Mouse (Mus musculus): Measurements from ENCODE around the gene Tnfaip8l2. TPM values are rescaled to one million over a fixed set of nuclear protein-coding genes. Genes with fewer than 3 reads are reported as not detected.
A peak's percentile ranks its signal among the peaks of the same experiment; 100 is the strongest.

The Tnfaip8l2 gene
- polyA plus RNA-seq, 1 experiment from 2014 or later: 0.63 TPM

DNA sequence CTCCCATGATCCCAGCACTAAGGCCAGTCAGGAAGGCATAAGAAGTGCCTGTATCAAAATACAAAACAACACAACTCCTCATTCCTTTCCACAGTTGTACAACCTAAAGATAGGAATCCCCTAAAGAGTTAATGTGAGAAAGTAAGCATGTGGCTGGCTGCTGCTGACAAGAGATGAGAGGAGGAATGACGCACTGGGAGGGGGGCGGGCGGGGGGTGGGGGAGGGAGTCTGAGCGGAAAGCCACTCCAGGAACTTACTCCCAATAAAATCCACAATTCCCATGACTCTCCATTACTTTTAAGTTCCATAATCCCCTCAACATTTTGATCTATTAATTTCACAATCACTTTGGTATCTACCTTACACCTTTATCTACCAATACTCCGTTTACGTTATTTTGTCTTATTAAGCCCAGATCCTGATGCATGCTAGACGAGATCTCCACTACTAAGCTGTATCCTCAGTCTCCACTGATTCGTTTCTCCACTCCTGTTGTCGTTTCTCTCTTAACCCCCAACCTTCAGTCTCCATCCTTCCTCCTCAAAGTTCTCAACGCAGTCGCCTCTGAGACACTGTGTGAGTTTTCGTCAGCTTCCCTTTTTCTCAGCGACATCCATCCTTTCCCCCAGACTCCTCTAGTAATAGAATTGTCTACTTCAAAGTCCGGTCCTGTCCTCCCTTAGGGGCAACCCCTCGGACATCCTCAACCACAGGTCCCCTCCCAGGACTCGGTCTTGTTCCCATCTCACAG lies 36.4 kb downstream of the Tnfaip8l2 start:
- peak; percentile 3 for ATAC-seq
- CTCF ChIA-PET: interaction anchor here (0.9 to 7.9 kb wide), 6 partner anchors 10 to 64 kb away, joined by 3 to 67 read pairs (median 5); partner anchors contain the start of gene Psmd4
- no peak for TF ChIP-seq CTCF (IDR thresholded peaks at IDR 0.05)
- peak; percentile 22 for DNase-seq (ENCODE audit: low read depth, low spot score)
- in situ Hi-C loops (cut with MboI; ENCODE audit: low pct_unique_long_range_greater_than_20kb): no loop called here
- no peaks in the 10 kb centered on the region for H3K27me3 ChIP-seq
- POLR2A ChIA-PET: interaction anchor here (0.9 to 1.8 kb wide), 10 partner anchors 13 to 127 kb away, joined by 3 to 5 read pairs (median 4); partner anchors contain the start of gene Psmd4

DNA sequence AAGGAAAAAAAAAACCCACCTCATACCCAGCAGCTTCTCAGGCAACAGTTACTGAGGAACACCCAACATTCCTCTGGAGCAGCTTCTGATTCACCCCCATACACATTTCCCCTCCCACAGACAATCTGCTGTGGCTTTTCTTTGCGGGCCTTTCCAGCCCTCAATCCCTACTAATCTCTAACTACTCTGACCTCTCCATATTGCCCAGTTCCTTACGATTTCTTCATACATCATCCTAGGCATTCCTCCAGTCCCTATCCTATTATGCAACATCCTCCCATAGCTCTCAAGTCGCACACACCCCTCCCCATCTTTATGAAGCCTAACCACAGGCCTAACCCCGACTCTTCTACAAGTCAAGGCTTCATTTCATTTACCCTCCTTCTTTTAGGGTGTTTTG lies 37.0 kb downstream of the Tnfaip8l2 start:
- peak; percentile 35 for DNase-seq (ENCODE audit: low read depth, low spot score)
- POLR2A ChIA-PET: interaction anchor here (0.7 to 1.8 kb wide), 6 partner anchors 12 to 63 kb away, joined by 3 to 5 read pairs (median 4); partner anchors contain the start of gene Psmd4
- in situ Hi-C loops (cut with MboI; ENCODE audit: low pct_unique_long_range_greater_than_20kb): no loop called here
- ATAC-seq: peak; percentile 5
- CTCF ChIA-PET: interaction anchor here (1.3 to 7.9 kb wide), 3 partner anchors 39 to 56 kb away, joined by 3 to 67 read pairs (median 12); no protein-coding TSS in a partner anchor
- no peak for TF ChIP-seq CTCF (IDR thresholded peaks at IDR 0.05)
- no peaks in the 10 kb centered on the region for H3K27me3 ChIP-seq

DNA sequence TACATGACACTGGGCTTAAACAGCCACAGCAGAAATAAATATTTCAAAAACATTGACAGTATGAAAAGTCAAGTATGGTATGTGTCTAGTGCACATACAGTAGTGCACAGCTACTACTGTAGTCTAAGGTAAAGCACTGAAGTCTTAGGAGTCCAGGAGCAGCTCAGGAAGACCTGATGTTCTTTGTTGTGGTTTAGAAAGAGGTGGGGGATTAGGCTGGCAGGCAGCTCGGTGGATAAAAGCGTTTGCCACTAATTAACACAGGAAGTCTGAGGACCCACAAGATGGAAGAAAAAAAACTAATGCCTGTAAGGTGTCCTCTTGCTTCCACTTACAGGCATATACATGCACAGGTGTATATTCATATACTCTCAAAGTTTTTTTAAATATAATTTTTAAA lies 41.3 kb downstream of the Tnfaip8l2 start:
- no peaks in the 10 kb centered on the region for H3K27me3 ChIP-seq
- CTCF ChIA-PET: interaction anchor here (0.8 to 8.5 kb wide), 7 partner anchors 9 to 48 kb away, joined by 3 to 47 read pairs (median 3); partner anchors contain the start of gene Tmod4
- DNase-seq (ENCODE audit: low read depth, low spot score): no peak
- in situ Hi-C loops (cut with MboI; ENCODE audit: low pct_unique_long_range_greater_than_20kb): no loop called here
- no peak for TF ChIP-seq CTCF (IDR thresholded peaks at IDR 0.05)
- no peak for ATAC-seq
- POLR2A ChIA-PET: interaction anchor here (0.6 to 0.7 kb wide), 3 partner anchors 45 to 60 kb away, joined by 3 to 4 read pairs (median 3); no protein-coding TSS in a partner anchor

Other genes starting within 250 kb of the Tnfaip8l2 start
- gene Selenbp1, start 209.3 kb downstream of the Tnfaip8l2 start, polyA plus RNA-seq (2021): 2.3 TPM
- gene Rfx5, start 188.3 kb downstream of the Tnfaip8l2 start, polyA plus RNA-seq (2021): 22.8 TPM
- gene Pi4kb, start 167.6 kb downstream of the Tnfaip8l2 start, polyA plus RNA-seq (2021): 85.2 TPM
- 66.7 TPM for gene Zfp687, start 126.9 kb downstream of the Tnfaip8l2 start, polyA plus RNA-seq (2021)
- gene Psmd4, start 99.7 kb downstream of the Tnfaip8l2 start, polyA plus RNA-seq (2021): 355 TPM
- gene Pip5k1a, start 35.4 kb downstream of the Tnfaip8l2 start, polyA plus RNA-seq (2021): 94.1 TPM
- gene Vps72, start 31.3 kb downstream of the Tnfaip8l2 start, polyA plus RNA-seq (2021): 120 TPM
- gene Tmod4, start 17.9 kb downstream of the Tnfaip8l2 start, polyA plus RNA-seq (2021): 0.44 TPM
- gene Scnm1, start 8.3 kb downstream of the Tnfaip8l2 start, polyA plus RNA-seq (2021): 54.6 TPM
- 16.6 TPM for gene Lysmd1, start 8.3 kb downstream of the Tnfaip8l2 start, polyA plus RNA-seq (2021)
- 17.0 TPM for gene Sema6c, start 18.1 kb upstream of the Tnfaip8l2 start, polyA plus RNA-seq (2021)
- gene Gabpb2, start 75.6 kb upstream of the Tnfaip8l2 start, polyA plus RNA-seq (2021): 25.8 TPM
- 165 TPM for gene Cdc42se1, start 86.4 kb upstream of the Tnfaip8l2 start, polyA plus RNA-seq (2021)
- gene Mllt11, start 89.8 kb upstream of the Tnfaip8l2 start, polyA plus RNA-seq (2021): 65.8 TPM
- 0.06 TPM for gene Gm128, start 99.2 kb upstream of the Tnfaip8l2 start, polyA plus RNA-seq (2021)
- 0.24 TPM for gene Bnipl, start 108.8 kb upstream of the Tnfaip8l2 start, polyA plus RNA-seq (2021)
- 80.5 TPM for gene Mindy1, start 139.0 kb upstream of the Tnfaip8l2 start, polyA plus RNA-seq (2021)
- gene Prune1, start 139.7 kb upstream of the Tnfaip8l2 start, polyA plus RNA-seq (2021): 42.2 TPM
- gene Anxa9, start 164.8 kb upstream of the Tnfaip8l2 start, polyA plus RNA-seq (2021): 7.1 TPM
- 366 TPM for gene Cers2, start 172.4 kb upstream of the Tnfaip8l2 start, polyA plus RNA-seq (2021)
- gene Setdb1, start 214.8 kb upstream of the Tnfaip8l2 start, polyA plus RNA-seq (2021): 58.6 TPM

All from Patski (cell line).